Mouse (Mus musculus) liver, embryonic 14.5 days (tissue): ENCODE data around the gene Chaf1a.

Source experiments
- CTCF ChIP-seq: IDR thresholded peaks from 2 replicates; pipeline ENCODE4 v1.5.1; 2016; ENCODE audit warnings: antibody characterized with exemption, low read depth, control low read depth
- EP300 ChIP-seq: IDR thresholded peaks from 2 replicates; pipeline ENCODE4 v1.6.1; 2016; ENCODE audit warnings: antibody characterized with exemption, low read depth

DNA sequence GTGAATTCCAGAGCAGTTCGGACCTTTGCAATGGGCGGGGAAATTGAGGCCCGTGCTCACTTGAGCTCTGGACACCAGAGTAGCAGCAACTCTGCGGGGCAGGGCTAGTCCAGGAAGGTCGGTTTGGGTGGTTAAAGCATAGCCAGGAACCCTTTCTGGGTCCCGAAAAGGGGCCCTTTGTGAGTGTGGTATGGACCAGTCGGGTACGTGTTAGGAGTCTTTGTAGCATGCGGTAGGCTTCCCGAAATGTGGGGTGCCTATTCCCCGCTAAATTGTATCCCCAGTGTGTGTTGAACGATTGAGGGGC, 571 bp downstream of the Chaf1a start:
- TF ChIP-seq CTCF = no peak
- no peak for TF ChIP-seq EP300
